Comparison of ENCODE assay signal across 8 mouse cellular contexts in genomic region chr1:135584587-135585541, GRCm38 (mm10). TPM values are rescaled to one million over a fixed set of nuclear protein-coding genes. Genes with fewer than 3 reads are reported as not detected.
DNase-seq lines count a peak whose midpoint lies in the region; ATAC-seq and TF ChIP-seq lines count a peak whose summit lies in the region.

No protein-coding gene starts in this region.

- TF ChIP-seq CTCF in intestine, postnatal 0 days (IDR thresholded peaks at IDR 0.05; ENCODE audit: low read depth), result no peak

- intact Hi-C loops in gastrocnemius, postnatal 14 days (cut with DNase I; ENCODE audit: low total_unique reads), result no loop called here

- no peak for TF ChIP-seq POLR2A in limb, embryonic 14.5 days (IDR thresholded peaks at IDR 0.05; ENCODE audit: borderline replicate concordance, extremely low read depth, insufficient read depth, insufficient read length)

- H3K36me3 ChIP-seq in intestine, postnatal 0 days (ENCODE audit: control insufficient read depth, insufficient read depth), result no peaks in the 10 kb centered on the region
- H3K36me3 ChIP-seq in limb, embryonic 14.5 days (ENCODE audit: control insufficient read depth, insufficient read depth, low read length), result no peaks in the 10 kb centered on the region
- H3K36me3 ChIP-seq in midbrain, embryonic 13.5 days, result no peaks in the 10 kb centered on the region

- H3K4me1 ChIP-seq in brown adipose tissue, adult 24 weeks (ENCODE audit: control insufficient read depth, insufficient read depth, insufficient read length, low read length), result peaks cover 17% of the 10 kb centered on the region
- no peaks in the 10 kb centered on the region for H3K4me1 ChIP-seq in intestine, postnatal 0 days (replicated peaks; ENCODE audit: control insufficient read depth, insufficient read depth, low read length)
- peaks cover 55% of the 10 kb centered on the region for H3K4me1 ChIP-seq in limb, embryonic 14.5 days (ENCODE audit: control insufficient read depth, insufficient read depth, low read length)
- H3K4me1 ChIP-seq in midbrain, embryonic 13.5 days (replicated peaks), result peaks cover 62% of the 10 kb centered on the region

- H3K27ac ChIP-seq in brown adipose tissue, adult 24 weeks (replicated peaks; ENCODE audit: low read depth, low read length), result no peak overlapping the region
- peak overlapping the region; percentile 41; the same call in 1 of the 2 replicates for H3K27ac ChIP-seq in intestine, postnatal 0 days (ENCODE audit: low read depth, low read length)
- peak overlapping the region; percentile 50; the same call in 1 of the 2 replicates for H3K27ac ChIP-seq in limb, embryonic 14.5 days (replicated peaks; ENCODE audit: low read depth, low read length)
- peak overlapping the region; percentile 92 for H3K27ac ChIP-seq in midbrain, embryonic 13.5 days

- ATAC-seq in cerebellum, adult (ENCODE audit: insufficient number of reproducible peaks, low FRiP score, low TSS enrichment), result no peak
- ATAC-seq in intestine, postnatal 0 days, result peak; percentile 22; the same call in 1 of the 2 replicates
- peak; percentile 56 for ATAC-seq in limb, embryonic 14.5 days (ENCODE audit: low FRiP score, low read depth)
- peak; percentile 74 for ATAC-seq in midbrain, embryonic 13.5 days

- no peaks in the 10 kb centered on the region for H3K9me3 ChIP-seq in intestine, postnatal 0 days (ENCODE audit: control insufficient read depth)
- no peaks in the 10 kb centered on the region for H3K9me3 ChIP-seq in limb, embryonic 14.5 days (ENCODE audit: control insufficient read depth, low read length)
- H3K9me3 ChIP-seq in midbrain, embryonic 13.5 days, result no peaks in the 10 kb centered on the region

- WGBS in intestine, postnatal 0 days, result 3% methylated on average over 72 of the region's 73 CpGs
- WGBS in limb, embryonic 14.5 days, result 2% methylated on average over 73 of the region's 73 CpGs
- 1% methylated on average over 66 of the region's 73 CpGs for WGBS in midbrain, embryonic 13.5 days

- peak overlapping the region; percentile 40 for H3K9ac ChIP-seq in intestine, postnatal 0 days (ENCODE audit: low read depth, low read length)
- peak overlapping the region; percentile 55 for H3K9ac ChIP-seq in limb, embryonic 14.5 days (ENCODE audit: low read depth, low read length, severe bottlenecking)
- H3K9ac ChIP-seq in midbrain, embryonic 13.5 days (replicated peaks), result peak overlapping the region; percentile 88

- H3K27me3 ChIP-seq in intestine, postnatal 0 days (replicated peaks; ENCODE audit: control insufficient read depth, insufficient read depth, low read length), result peaks cover 34% of the 10 kb centered on the region
- no peaks in the 10 kb centered on the region for H3K27me3 ChIP-seq in limb, embryonic 14.5 days (ENCODE audit: control insufficient read depth, insufficient read depth, low read length)
- no peaks in the 10 kb centered on the region for H3K27me3 ChIP-seq in midbrain, embryonic 13.5 days

- peak overlapping the region; percentile 86 for H3K4me2 ChIP-seq in intestine, postnatal 0 days (replicated peaks; ENCODE audit: low read depth)
- peak overlapping the region; percentile 87 for H3K4me2 ChIP-seq in limb, embryonic 14.5 days (replicated peaks; ENCODE audit: low read depth, low read length, severe bottlenecking)
- H3K4me2 ChIP-seq in midbrain, embryonic 13.5 days (replicated peaks), result peak overlapping the region; percentile 80

- peak overlapping the region; percentile 49 for H3K4me3 ChIP-seq in brown adipose tissue, adult 24 weeks (ENCODE audit: insufficient read depth, low read depth, low read length)
- H3K4me3 ChIP-seq in intestine, postnatal 0 days (ENCODE audit: low read depth, low read length), result peak overlapping the region; percentile 58
- H3K4me3 ChIP-seq in limb, embryonic 14.5 days (replicated peaks; ENCODE audit: low read length), result peak overlapping the region; percentile 49
- peak overlapping the region; percentile 73 for H3K4me3 ChIP-seq in midbrain, embryonic 13.5 days (replicated peaks)

- peak; percentile 22 to 47 for DNase-seq in cerebellum, adult 18-20 months
- peak; percentile 41 for DNase-seq in gastrocnemius, postnatal 14 days
- no peak for DNase-seq in limb, embryonic 14.5 days (ENCODE audit: low spot score)
- DNase-seq in testis, postnatal 10 days (ENCODE audit: low spot score), result peak; percentile 57

RNA-seq across cellular contexts. Expression of gene Nav1, which starts 22.2 kb away (rescaled TPM):
- 5.5 and 7.8 TPM in 2 replicates for polyA plus RNA-seq in brown adipose tissue, adult 24 weeks (2012; ENCODE audit: insufficient read depth, insufficient read length, missing spikeins)
- 10 to 100 TPM; 13.6 to 15.6 TPM for total RNA-seq in gastrocnemius, postnatal 14 days (2021)
- polyA plus RNA-seq in intestine, postnatal 0 days (2015; fragmentation: Nextera tagmentation; extraction: Ambion mirVana), result 3.4 and 5.4 TPM in 2 replicates
- polyA plus RNA-seq in limb, embryonic 14.5 days (2012; rRNA removed), result 26.8 and 31.8 TPM in 2 replicates
- polyA plus RNA-seq in limb, embryonic 14.5 days (2014; fragmentation: Nextera tagmentation; extraction: Ambion mirVana), result 14.4 and 17.3 TPM in 2 replicates
- polyA plus RNA-seq in midbrain, embryonic 13.5 days (2015; fragmentation: Nextera tagmentation; extraction: Ambion mirVana), result 38.0 and 38.1 TPM in 2 replicates
